Comparison of ENCODE assay signal across 23 mouse cellular contexts in genomic region chr15:25719270-25719669, GRCm38 (mm10).
"Had no signal": no experiment of that assay in that cellular context is flagged by ENCODE, and none has a peak within 500 bp of the region (broad histone marks: within the 10 kb centered on the region; RNA-seq: fewer than 3 reads in every experiment).

No protein-coding gene starts in this region.

- ATAC-seq: hindbrain, postnatal 0 days; intestine, embryonic 16.5 days had no signal

- H3K36me3 ChIP-seq: heart, embryonic 15.5 days; hindbrain, embryonic 13.5 days; hindbrain, embryonic 15.5 days; liver, embryonic 15.5 days had no signal

- H3K4me3 ChIP-seq: heart, adult 2 months; heart, embryonic 13.5 days; heart, embryonic 15.5 days; hindbrain, embryonic 13.5 days; hindbrain, embryonic 15.5 days; kidney, embryonic 15.5 days; limb, embryonic 10.5 days; limb, embryonic 12.5 days; liver, embryonic 13.5 days; liver, embryonic 15.5 days had no signal

- DNase-seq: gastrocnemius, postnatal 14 days; gastrocnemius, postnatal 36 days; heart, adult 2 months; heart, postnatal 14 days; heart, postnatal 36 days; kidney, adult 11 months; kidney, postnatal 14 days; layer of hippocampus, adult 9-11 months; layer of hippocampus, postnatal 36 days; liver; liver, embryonic 13.5 days had no signal

- H3K27me3 ChIP-seq: heart, embryonic 13.5 days; heart, embryonic 15.5 days; hindbrain, embryonic 15.5 days; kidney, embryonic 15.5 days; limb, embryonic 12.5 days; liver, embryonic 13.5 days; liver, embryonic 15.5 days had no signal

- H3K4me2 ChIP-seq: heart, embryonic 11.5 days; heart, embryonic 13.5 days; heart, embryonic 15.5 days; hindbrain, embryonic 13.5 days; hindbrain, embryonic 15.5 days; kidney, embryonic 15.5 days; limb, embryonic 12.5 days; liver, embryonic 11.5 days; liver, embryonic 13.5 days; liver, embryonic 15.5 days had no signal
